Mouse (Mus musculus) olfactory bulb, adult 2 months (tissue): ENCODE measurements at regions not wholly inside any gene's neighbourhood (a gene's known extent, or its start where the extent isn't known, plus 50 kb on each side); places are given as distances from the start of the nearest gene placed in this dataset.

ENCODE experiments used
- H3K27ac ChIP-seq: fragments of 200-500 bp; 2 replicates; pipeline ENCODE4 v1.5.1; 2012; ENCODE audit warnings: low read depth, low read length; ENCODE audit not compliant: insufficient read depth
- H3K4me1 ChIP-seq: fragments of 200-500 bp; 2 replicates; pipeline ENCODE4 v1.6.1; 2012; ENCODE audit warnings: low read length; ENCODE audit not compliant: control insufficient read depth, insufficient read depth
- H3K4me3 ChIP-seq: fragments of 200-500 bp; 2 replicates; pipeline ENCODE4 v1.5.1; 2012; ENCODE audit warnings: mild to moderate bottlenecking, low read depth, low read length, moderate library complexity; ENCODE audit not compliant: insufficient read depth
- CTCF ChIP-seq: fragments of 200-500 bp; IDR thresholded peaks from 2 replicates; pipeline ENCODE4 v1.5.1; 2012; ENCODE audit warnings: low read depth, mild to moderate bottlenecking, low read length, moderate library complexity; ENCODE audit not compliant: insufficient read depth
- POLR2A ChIP-seq: fragments of 200-500 bp; IDR thresholded peaks from 2 replicates; pipeline ENCODE4 v1.6.1; 2012; ENCODE audit warnings: mild to moderate bottlenecking, low read depth, low read length, moderate library complexity; ENCODE audit not compliant: insufficient read depth
- WGBS: fragments of 180-500 bp; shearing (Covaris S2); methylation state at CpG from one replicate; pipeline ENCODE4 v1.1.7; 2018; 5-methylcytosine and 5-hydroxymethylcytosine counted together

DNA sequence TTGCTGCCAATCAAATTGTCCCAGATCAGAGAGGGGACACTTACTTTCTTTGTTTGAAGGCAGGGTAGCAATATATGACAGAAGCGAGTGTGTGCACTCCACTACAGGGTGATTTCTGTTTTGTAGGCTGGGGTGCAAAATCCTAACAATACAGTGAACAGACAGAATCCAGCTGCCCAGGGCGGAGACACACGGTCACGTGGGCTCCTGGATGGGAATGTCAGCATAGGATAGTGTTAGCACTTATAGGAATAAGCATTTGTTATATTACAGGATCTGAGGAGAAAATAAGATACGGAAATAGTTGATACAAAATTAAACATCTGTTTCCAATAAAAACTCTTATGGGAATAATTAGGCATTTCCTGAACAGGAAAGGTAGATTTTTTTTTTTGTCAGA lies 169.1 kb upstream of the Ubr2 start:
- no peak overlapping the region for H3K27ac ChIP-seq
- 69% methylated on average over 5 of the region's 5 CpGs for WGBS
- no peak overlapping the region for H3K4me3 ChIP-seq
- TF ChIP-seq CTCF = no peak
- peaks cover 32% of the 10 kb centered on the region for H3K4me1 ChIP-seq

DNA sequence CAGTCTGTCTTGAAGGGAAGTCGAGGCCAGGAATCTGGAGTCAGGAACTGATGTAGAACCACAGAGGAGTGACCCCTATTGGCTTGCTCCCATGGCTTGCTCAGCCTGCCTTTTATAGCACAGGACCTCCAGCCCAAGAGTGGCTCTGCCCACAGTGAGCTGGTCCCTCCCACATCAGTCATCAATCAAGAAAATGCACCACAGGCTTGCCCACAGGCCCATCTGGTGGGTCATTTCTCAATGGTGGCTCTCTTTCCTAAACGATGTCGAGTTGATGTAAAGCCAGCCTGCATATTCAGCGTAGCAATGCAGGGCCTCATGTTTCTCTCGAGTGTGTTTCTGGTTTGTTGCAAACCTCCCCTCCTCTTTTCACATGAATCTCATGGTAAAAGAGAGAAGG lies 168.3 kb upstream of the Ubr2 start:
- Histone ChIP-seq H3K4me3 (no peak overlapping the region), H3K27ac (no peak overlapping the region), H3K4me1 (peaks cover 32% of the 10 kb centered on the region)
- TF ChIP-seq POLR2A (no peak), CTCF (no peak)
- WGBS = 56% methylated on average over 5 of the region's 5 CpGs

DNA sequence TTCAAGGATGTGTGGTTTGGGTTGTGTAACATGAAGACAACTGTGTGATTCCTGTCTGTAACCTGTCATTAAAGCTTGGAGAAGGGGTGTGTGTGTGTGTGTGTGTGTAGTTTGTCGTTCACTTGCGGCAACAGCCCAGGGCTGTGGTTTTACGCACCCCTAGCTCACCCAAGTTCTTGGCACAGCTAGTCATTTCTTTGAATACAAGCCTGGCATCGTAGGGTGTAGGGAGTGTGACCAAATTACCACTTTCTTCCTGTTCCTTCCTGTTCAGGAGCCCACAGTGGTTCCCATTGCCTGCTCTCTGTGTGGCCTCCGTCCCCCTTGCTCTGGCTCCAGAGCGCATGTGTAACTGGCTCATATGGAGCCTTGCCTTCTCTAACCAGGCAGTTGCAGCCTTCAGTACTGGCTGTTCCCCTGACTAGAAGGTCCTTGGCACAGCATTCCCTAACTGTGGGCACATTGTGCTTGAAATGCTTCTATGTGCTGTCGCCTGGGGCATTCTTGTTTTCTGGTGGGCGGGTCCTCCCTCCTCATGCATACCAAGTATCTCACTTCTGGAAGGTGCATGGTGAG lies 167.4 kb upstream of the Ubr2 start:
- H3K27ac ChIP-seq = no peak overlapping the region
- 48% methylated on average over 8 of the region's 8 CpGs for WGBS
- H3K4me3 ChIP-seq = no peak overlapping the region

DNA sequence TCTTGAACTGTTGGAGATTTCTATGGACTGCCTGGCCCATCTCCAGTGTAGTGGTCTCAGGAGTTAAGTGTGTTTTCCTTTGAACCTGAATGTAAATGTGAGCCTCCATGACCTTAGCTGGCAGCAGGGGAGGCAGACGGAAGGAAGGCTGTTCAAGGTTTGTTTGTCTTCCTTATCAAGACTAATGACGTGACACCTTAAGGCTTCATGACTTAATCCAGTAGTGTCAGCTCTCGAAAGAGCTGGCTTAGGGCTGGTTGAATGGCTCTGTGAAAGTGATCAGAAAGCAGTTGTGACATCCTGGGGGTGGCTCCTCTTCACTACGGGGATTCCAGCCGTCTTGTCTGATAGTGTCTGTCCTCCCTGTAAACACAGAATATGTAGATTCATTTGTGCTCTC lies 166.0 kb upstream of the Ubr2 start:
- H3K4me3 ChIP-seq = no peak overlapping the region
- H3K4me1 ChIP-seq = peaks cover 39% of the 10 kb centered on the region
- TF ChIP-seq CTCF (no peak), POLR2A (no peak)
- no peak overlapping the region for H3K27ac ChIP-seq
- WGBS = 75% methylated on average over 5 of the region's 5 CpGs

More for the DNA sequence above, 167.4 kb upstream of the Ubr2 start:
- H3K4me1 ChIP-seq = peaks cover 35% of the 10 kb centered on the region
- no peak for TF ChIP-seq POLR2A

DNA sequence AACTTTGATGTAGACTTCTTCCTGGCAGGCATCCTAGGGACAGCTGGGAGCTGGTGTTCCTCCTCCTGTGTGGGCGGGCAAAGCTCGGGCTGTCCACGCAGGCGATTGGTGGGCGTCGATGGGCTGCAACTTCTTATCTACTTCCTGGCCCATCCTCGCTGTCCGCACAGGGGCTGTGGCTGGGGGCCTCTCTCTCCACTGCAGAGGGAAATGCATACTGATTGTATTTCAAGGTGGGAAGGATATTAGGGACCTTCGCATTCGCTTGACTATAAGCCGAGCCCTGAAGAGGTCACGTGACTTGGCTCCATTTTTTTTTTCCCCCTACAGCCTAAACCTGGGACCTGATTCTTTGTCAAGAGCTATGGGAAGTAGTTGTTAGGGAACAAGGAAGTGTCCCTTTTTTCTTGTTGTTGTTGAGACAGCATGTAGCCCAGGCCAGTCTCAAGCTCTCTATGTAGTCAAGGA lies 164.4 kb upstream of the Ubr2 start:
- TF ChIP-seq POLR2A (no peak), CTCF (no peak)
- Histone ChIP-seq H3K27ac (no peak overlapping the region), H3K4me3 (no peak overlapping the region), H3K4me1 (peaks cover 41% of the 10 kb centered on the region)
- 66% methylated on average over 12 of the region's 12 CpGs for WGBS

DNA sequence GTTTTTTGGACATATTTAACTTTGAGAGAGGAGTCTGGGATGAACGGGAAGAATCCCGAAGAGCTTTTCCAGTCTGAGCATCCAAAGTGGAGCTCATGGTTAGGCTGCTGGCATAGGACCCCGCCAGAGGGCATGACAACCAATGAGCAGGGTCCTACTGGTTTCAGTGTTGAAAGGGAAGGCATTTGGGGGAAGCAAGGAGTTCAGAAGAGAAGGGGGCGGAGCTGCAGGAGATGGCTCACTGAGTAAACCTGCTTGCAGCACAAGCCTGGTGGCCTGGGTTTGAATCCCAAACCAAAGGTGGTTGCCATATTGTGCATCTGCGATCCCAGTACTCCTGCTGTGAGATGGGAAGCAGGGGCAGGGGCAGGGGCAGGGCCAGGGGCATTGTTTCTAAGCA lies 161.4 kb upstream of the Ubr2 start:
- Histone ChIP-seq H3K4me3 (no peak overlapping the region), H3K27ac (no peak overlapping the region), H3K4me1 (peaks cover 43% of the 10 kb centered on the region)
- 85% methylated on average over 5 of the region's 5 CpGs for WGBS
- TF ChIP-seq POLR2A = no peak
- TF ChIP-seq CTCF = no peak

DNA sequence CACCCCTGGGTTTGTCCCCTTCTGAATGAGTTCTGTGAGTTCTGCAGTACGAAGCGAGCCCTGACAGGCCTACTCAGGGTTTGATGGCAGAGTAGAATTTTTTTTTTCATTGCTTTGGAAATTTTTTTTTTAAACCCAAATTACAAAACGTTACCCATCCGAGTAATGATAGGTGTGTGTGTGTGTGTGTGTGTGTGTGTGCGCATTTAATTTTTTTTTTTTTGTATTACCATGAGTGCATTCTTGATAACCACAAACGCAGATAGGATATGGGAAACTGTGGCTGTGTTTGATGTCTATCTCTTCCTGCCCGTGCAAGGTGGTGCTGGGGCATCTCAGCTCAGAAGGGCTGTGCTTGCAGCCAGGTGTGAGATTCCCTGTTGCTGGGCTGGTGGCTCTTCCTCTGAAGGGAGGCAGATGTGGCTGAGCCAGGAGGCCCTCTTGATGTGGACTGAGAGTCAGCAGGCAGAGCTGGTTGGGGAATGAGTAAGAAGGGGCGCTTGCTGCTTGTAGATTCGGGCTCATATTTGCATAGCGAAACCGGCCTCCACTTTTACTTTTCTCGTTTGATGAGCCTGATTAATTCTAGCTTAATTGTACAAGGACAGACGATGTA lies 160.7 kb upstream of the Ubr2 start:
- TF ChIP-seq POLR2A = no peak
- TF ChIP-seq CTCF = no peak
- no peak overlapping the region for H3K27ac ChIP-seq
- 82% methylated on average over 13 of the region's 13 CpGs for WGBS
- H3K4me1 ChIP-seq = peaks cover 39% of the 10 kb centered on the region
- no peak overlapping the region for H3K4me3 ChIP-seq

DNA sequence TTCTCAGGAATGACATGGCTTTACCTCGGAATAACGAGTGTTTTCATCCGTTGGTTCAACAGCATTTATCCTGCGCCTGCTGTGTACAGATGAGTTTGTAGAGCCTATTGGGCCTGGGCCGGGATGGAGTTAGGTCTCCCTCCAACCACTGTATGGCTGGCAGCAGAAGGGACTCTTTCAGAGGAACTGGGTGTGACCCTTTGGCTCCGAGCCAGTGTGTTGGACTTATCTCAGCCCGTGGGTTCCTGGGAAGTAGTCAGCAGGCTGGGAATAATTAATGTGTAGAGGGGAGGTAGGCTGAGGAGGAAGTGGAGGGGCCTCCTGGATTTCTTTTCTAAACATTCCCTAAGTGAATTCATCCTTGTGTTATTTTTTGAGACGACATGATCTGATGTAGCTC lies 157.7 kb upstream of the Ubr2 start:
- H3K4me1 ChIP-seq = peaks cover 42% of the 10 kb centered on the region
- H3K4me3 ChIP-seq = no peak overlapping the region
- H3K27ac ChIP-seq = no peak overlapping the region
- no peak for TF ChIP-seq POLR2A
- TF ChIP-seq CTCF = no peak
- WGBS = 67% methylated on average over 8 of the region's 8 CpGs

DNA sequence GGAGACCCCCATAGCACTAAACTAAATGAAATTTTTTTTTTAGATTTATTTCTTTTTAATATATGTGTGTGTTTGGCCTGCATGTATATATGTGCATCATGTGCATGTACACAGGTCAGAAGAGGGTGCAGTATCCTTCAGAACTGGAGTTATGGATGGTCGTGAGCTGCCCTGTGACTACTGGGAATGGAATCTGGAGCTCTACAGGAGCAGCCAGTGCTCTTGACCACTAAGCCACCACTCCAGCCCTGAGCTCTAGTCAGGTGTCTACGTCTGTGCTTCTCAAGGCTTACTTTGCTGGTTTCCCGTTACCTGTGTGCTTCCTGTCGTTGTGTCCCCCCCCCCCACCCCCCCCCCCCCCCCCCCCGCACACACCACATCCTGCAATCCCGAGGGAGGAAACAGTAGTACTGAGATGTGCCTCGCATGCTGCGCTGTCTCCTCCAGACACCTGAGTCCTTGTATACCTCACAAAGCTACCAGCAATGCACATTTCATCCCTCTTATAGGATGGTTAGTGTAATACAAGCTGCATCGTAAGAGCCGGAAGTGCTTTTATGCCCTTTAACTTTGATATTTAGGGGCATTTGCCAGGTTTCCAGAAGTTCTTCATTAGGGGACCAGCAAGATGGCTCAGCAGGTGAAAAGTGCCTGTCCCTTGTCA lies 153.5 kb upstream of the Ubr2 start:
- peaks cover 17% of the 10 kb centered on the region for H3K4me1 ChIP-seq
- no peak for TF ChIP-seq POLR2A
- TF ChIP-seq CTCF = no peak
- 85% methylated on average over 6 of the region's 10 CpGs for WGBS
- no peak overlapping the region for H3K27ac ChIP-seq
- no peak overlapping the region for H3K4me3 ChIP-seq
